Mouse (Mus musculus) cortical plate, adult 2 months (tissue): Measurements from ENCODE around the gene Fsip1.

Experiments used
- CTCF ChIP-seq: fragments of 200-500 bp; IDR thresholded peaks from 2 replicates; pipeline ENCODE4 v1.5.1; 2011; ENCODE audit warnings: mild to moderate bottlenecking, control low read depth, low read length; ENCODE audit not compliant: insufficient read depth; ENCODE audit errors: extremely low read depth
- POLR2A ChIP-seq: fragments of 200-500 bp; IDR thresholded peaks from 2 replicates; pipeline ENCODE4 v1.6.1; 2011; ENCODE audit warnings: mild to moderate bottlenecking, low read length, control low read depth; ENCODE audit not compliant: insufficient read depth; ENCODE audit errors: extremely low read depth

DNA sequence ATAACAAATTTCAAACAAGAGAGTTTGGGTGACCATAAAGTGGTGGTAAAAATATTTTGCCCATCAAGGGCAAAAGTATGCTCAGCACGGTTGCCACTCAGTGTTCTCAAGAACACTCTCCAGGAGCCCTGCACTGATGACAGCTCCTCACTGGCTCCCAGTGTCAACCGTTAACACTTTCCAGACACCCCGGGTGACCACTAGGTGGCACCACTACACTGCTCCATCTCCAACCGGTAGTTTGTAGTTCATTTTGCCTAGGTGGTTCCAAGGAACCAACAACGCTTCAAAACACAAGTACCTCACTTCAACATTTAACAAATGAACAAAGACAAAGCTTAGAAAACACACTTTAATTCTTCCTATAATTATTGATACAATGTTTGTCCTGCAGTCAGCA is 56.9 kb downstream of the Fsip1 start:
- peak; percentile 93 for TF ChIP-seq CTCF
- TF ChIP-seq POLR2A, result no peak
